Mouse (Mus musculus) frontal cortex, postnatal 25 days (tissue): ENCODE measurements at regions not wholly inside any gene's neighbourhood (a gene's known extent, or its start where the extent isn't known, plus 50 kb on each side); places are given as distances from the start of the nearest gene placed in this dataset.

ENCODE experiments used
- DNase-seq, 2 experiments: peaks; one replicate each; pipeline ENCODE4 v3.0.0; 2022; ENCODE audit warnings: low spot score in 2 of 2

- no peak for DNase-seq
Measured at GRCm38 (mm10) chr3:21961091-21961490, 115.4 kb upstream of the Tbl1xr1 start.

- DNase-seq, result no peak
Measured at GRCm38 (mm10) chr3:21961746-21962145, 114.7 kb upstream of the Tbl1xr1 start.

GRCm38 (mm10) chr3:21962360-21962782 lies 114.1 kb upstream of the Tbl1xr1 start:
- no peak for DNase-seq

GRCm38 (mm10) chr3:21962921-21963732 lies 113.3 kb upstream of the Tbl1xr1 start:
- DNase-seq, result no peak

- DNase-seq, result no peak
Measured at GRCm38 (mm10) chr3:21963733-21964351, 112.6 kb upstream of the Tbl1xr1 start.

- no peak for DNase-seq
Measured at GRCm38 (mm10) chr3:21964438-21964837, 112.0 kb upstream of the Tbl1xr1 start.

- DNase-seq, result no peak
Measured at GRCm38 (mm10) chr3:21965556-21965955, 110.9 kb upstream of the Tbl1xr1 start.

- no peak for DNase-seq
Measured at GRCm38 (mm10) chr3:21971731-21972130, 104.7 kb upstream of the Tbl1xr1 start.

- no peak for DNase-seq
Measured at GRCm38 (mm10) chr3:21973153-21973552, 103.3 kb upstream of the Tbl1xr1 start.

- no peak for DNase-seq
Measured at GRCm38 (mm10) chr3:21973681-21974080, 102.8 kb upstream of the Tbl1xr1 start.

- DNase-seq, result no peak
Measured at GRCm38 (mm10) chr3:21974766-21975165, 101.7 kb upstream of the Tbl1xr1 start.

GRCm38 (mm10) chr3:21977775-21978174 lies 98.7 kb upstream of the Tbl1xr1 start:
- no peak for DNase-seq

GRCm38 (mm10) chr3:21982991-21983390 lies 93.5 kb upstream of the Tbl1xr1 start:
- no peak for DNase-seq

GRCm38 (mm10) chr3:21983993-21984725 lies 92.3 kb upstream of the Tbl1xr1 start:
- DNase-seq, result no peak

- DNase-seq, result no peak
Measured at GRCm38 (mm10) chr3:21984807-21985206, 91.6 kb upstream of the Tbl1xr1 start.

GRCm38 (mm10) chr3:21986164-21986892 lies 90.1 kb upstream of the Tbl1xr1 start:
- no peak for DNase-seq

- DNase-seq, result no peak
Measured at GRCm38 (mm10) chr3:21986893-21987250, 89.6 kb upstream of the Tbl1xr1 start.

GRCm38 (mm10) chr3:21987455-21988009 lies 88.9 kb upstream of the Tbl1xr1 start:
- no peak for DNase-seq

- DNase-seq, result peak; percentile 10 to 11
Measured at GRCm38 (mm10) chr3:21988010-21988531, 88.4 kb upstream of the Tbl1xr1 start.

GRCm38 (mm10) chr3:21990526-21990925 lies 85.9 kb upstream of the Tbl1xr1 start:
- no peak for DNase-seq

GRCm38 (mm10) chr3:21991681-21992152 lies 84.7 kb upstream of the Tbl1xr1 start:
- DNase-seq, result no peak
